Mouse (Mus musculus): Measurements from ENCODE around the gene E130218I03Rik.

DNA sequence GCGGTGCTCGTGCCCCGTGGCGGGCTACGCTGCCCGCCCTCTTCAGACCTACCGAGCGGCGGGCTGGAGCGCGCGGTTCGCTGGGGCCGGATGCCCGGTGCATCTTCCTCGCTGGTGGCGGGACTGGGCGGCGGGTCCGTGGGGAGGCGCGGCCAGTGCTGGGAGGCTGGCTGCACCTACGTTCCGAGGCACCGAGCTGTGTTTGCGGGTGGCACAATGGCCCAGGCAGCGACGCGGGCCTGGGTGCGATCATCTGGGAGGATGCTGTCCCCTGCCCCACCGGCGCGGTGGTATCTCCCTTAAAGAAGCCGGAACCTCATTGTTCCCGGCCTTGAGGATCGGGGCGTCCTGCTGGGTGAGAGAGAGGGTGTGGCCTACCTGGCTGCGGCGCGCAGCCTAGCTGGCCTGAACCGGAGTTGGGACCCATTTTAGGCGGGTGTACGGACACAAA lies 44.1 kb downstream of the E130218I03Rik start, which contains the start of gene Pdik1l:
- no peak for TF ChIP-seq MAFK (IDR thresholded peaks at IDR 0.05; ENCODE audit: insufficient read depth, low read depth, low read length)
- no peak for TF ChIP-seq ZNF384 (IDR thresholded peaks at IDR 0.05; ENCODE audit: low read depth, low read length)
- TF ChIP-seq ZC3H11A (IDR thresholded peaks at IDR 0.05; ENCODE audit: borderline replicate concordance, low read depth, low read length) = no peak
